Mouse (Mus musculus) T-cell, adult 2 months (primary cell): ENCODE measurements around the gene Usp4.
A peak's percentile ranks its signal among the peaks of the same experiment; 100 is the strongest.
"Not testable (repeated sequence)": the region's sequence is repeated elsewhere in the genome, so short reads cannot be mapped to it uniquely, and the experiment has no call there.

Experiments used
- DNase-seq: peaks from one replicate; pipeline ENCODE4 v3.0.0; 2022; ENCODE audit warnings: low spot score

Gene Usp4

GRCm38 (mm10) chr9:108347540-108348289, at the start of gene Usp4:
Gene Usp4, plus strand, starts transcription at chr9:108347853.
- DNase-seq, result peak; percentile 81

GRCm38 (mm10) chr9:108301853-108302252, 45.8 kb upstream of the Usp4 start:
- DNase-seq, result no peak

DNA sequence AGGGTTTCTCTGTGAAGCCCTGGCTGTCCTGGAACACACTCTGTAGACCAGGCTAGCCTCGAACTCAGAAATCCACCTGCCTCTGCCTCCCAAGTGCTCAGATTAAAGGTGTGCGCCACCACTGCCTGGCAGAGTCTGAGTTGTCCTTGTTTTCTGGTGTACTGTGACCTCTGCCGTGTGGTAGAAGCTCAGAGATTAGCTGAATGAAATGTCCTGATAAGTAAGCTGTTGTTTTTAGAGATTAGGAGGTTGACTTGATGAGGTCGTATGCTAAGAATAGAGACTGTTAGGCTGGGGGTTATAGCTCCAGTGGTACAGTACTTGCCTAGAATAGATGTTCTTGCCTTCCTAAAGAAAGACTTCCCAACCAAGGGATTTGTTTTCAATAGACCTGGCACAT, 42.9 kb upstream of the Usp4 start:
- no peak for DNase-seq

- no peak for DNase-seq
Measured at GRCm38 (mm10) chr9:108305170-108305569, 42.5 kb upstream of the Usp4 start.

DNA sequence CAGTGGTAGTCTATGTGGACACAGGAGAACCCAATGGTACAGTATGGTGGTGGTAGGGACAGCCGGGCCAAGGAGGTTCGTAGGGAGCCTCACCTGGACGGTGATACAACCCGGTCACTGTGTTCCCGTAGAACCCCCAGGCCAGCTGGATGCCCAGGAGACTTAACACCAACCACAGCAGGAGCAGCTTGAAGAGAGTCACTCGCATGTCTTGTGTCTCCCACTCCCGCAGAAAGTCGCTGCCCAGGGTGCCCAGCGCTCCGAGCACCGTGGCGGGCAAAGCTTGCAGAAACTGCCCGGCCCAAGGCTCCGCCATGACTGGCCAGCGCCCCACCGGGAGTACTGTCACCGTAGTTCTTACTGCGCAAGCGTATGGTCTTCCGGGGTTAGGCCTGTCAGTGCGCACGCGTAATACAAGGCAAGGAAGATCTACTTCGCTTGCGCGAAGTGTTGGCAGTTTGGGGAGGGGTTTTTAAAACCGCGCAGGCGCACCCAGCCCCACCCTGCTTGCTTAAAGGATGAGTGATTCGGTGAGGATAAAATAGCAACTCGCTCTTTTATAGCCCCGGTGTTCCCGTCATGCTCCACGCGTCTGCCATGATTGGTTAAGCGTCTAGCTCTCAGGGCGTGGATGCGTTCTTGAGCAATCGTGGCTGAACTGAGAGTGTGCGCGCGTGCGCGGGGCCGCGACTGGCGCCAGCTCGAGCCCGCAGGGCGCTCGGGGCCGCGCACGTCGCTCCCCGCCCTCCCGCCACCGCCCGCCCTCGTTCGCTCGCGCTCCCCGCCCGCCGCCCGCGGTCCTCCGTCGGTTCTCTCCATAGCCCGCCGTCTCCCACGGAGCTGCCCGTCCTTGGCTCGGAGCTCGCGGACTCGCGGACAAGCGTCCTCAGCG, 41.8 kb upstream of the Usp4 start, which contains the start of the genes Rhoa and Tcta:
TSS of gene Rhoa (plus strand) at position 501 of the 892 bp plus-strand sequence.
TSS of gene Tcta (minus strand) at position 532 of the 892 bp plus-strand sequence.
- DNase-seq, result peak; percentile 100

- DNase-seq, result peak; percentile 86
Measured at GRCm38 (mm10) chr9:108306571-108306980, 41.1 kb upstream of the Usp4 start.

GRCm38 (mm10) chr9:108307021-108307807, 40.4 kb upstream of the Usp4 start:
- DNase-seq, result no peak

GRCm38 (mm10) chr9:108308141-108308540, 39.5 kb upstream of the Usp4 start:
- DNase-seq, result no peak

DNA sequence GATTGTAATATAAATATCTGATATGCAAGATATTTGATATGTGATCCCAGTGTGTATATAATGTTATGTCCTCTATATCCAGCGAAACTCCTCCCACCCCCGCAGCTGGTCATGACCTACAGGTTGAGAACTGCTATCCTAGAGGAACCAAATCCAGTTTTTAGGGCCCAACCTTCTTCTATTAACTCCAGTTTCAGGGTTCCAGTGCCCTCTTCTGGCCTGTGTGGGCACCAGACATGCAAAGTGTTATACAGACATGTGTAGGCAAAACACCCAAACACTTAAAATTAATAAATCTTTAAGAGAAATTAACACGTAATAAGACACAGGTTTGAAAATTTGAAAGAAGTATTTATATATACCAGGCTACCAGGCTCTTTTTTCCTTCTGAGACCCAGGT, 30.1 kb upstream of the Usp4 start:
- DNase-seq, result no peak

DNA sequence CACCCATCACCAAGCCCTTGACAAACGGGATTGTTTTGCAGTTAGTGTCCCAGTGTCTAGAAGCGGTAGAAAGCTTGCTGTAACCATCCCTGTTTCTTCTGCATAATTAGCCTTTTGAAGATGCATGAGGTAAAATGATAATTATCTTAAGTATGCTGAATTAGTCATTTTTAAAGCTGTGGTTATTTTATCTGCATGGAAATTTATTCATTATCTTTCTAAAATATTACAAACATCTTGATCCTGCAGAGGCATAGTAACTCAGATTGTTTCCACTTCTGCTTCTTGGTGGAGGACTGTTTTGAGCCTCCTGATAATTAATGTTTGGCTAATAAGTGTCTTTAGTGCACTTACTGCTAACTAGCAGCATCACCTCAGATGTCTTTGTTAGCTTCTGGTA, 29.2 kb upstream of the Usp4 start:
- DNase-seq, result no peak

- DNase-seq, result not testable (repeated sequence)
Measured at GRCm38 (mm10) chr9:108322054-108322453, 25.6 kb upstream of the Usp4 start.

DNA sequence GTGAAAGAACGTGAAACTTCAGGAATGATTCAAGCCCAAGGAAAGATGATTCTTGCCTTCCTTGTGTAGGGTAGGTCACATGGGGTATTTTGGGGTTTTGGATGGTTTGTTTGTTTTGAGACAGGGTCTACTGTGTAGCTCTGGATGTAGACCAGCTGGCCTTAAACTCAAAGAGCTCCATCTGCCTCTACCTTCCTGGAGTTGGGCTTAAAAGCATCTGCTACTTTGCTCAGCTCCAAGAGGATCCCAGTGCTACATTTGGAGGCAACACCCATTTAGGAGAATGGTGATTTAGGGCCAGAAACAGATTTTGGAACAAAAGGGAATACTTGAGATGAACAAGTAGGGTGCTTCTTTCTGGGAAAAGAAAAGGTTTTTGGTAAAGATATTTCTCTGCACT, 22.9 kb upstream of the Usp4 start:
- no peak for DNase-seq

GRCm38 (mm10) chr9:108325811-108326210, 21.8 kb upstream of the Usp4 start:
- DNase-seq, result no peak

GRCm38 (mm10) chr9:108337848-108338550, 9.7 kb upstream of the Usp4 start:
- DNase-seq, result no peak

DNA sequence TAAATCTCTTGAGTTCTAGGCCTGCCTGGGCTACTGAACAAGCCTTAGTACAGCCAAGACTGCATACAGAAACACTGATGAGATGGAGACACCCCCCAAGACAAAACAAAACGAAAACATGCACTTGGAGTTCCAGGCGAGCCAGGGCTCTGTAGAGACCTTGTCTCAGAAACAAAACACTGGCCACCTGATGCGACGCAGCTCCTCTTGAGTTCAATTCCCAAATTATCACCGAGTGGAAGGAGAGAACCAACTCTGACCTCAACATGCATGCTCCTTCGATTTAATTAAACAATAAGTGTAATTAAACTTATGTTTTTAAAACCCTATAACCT, 9.1 kb upstream of the Usp4 start:
- DNase-seq, result peak; percentile 10

GRCm38 (mm10) chr9:108338886-108339781, 8.5 kb upstream of the Usp4 start, which contains the start of gene Gpx1:
Gene Gpx1, plus strand, starts transcription at chr9:108338903.
- peak; percentile 94 for DNase-seq

GRCm38 (mm10) chr9:108339886-108340257, 7.8 kb upstream of the Usp4 start:
- peak; percentile 12 for DNase-seq

DNA sequence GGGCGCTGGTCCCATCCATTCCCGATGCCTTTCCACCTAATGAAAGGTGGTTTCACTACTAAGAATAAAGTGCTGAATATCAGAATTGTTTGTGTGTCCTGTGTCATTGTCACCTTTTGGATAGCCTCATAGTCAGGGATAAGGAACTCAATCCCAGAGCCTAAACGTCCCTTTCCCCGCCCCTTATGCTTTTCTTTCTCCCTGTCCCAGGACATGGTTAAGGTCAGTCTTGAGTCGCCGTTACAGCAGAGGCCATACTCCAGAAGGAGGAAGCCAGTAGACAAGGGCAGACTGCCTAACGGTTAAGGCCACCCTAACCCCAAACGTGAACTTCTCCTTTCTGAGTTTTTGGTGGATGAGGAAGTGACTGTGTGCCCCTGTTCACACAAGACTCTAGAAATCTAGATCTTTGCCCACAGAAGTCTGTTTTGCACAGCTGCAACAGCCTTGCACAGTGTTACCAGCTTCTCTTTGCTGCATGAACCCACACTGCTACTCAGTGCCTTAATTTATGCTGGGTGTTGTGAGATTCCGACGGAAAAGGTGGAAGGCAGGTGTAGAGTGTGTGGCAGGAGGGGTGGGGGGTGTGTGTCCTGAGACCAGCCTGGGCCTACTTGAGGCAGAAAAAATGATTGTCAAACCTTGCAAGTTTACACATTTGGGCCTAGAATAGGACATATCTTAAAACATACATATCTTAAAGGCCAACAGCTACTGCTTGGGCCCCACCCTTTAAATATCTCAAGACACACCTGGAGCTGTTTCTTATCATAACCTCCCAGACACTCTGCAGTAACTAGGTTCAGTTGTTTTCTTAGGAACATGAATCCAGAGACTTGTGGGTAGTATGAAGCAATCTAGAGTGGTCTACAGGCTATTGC, 7.2 kb upstream of the Usp4 start:
- peak; percentile 22 for DNase-seq

DNA sequence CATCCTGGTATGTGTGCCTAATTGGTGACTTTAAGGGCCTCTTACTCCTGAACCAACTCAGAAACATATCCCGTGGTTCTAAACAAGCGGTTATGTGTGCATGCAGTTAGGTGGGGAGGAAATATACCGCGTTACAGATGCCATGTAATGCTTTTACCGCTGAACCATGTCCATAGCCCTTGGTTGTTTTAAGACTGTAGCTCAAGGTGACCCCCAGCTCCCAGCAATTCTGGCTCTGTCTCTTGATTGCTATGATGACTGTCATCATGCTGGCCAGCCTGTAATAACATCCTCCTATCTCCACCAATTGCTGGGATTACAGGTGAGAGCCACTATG, 6.5 kb upstream of the Usp4 start:
- DNase-seq, result no peak

- DNase-seq, result no peak
Measured at GRCm38 (mm10) chr9:108341801-108342200, 5.9 kb upstream of the Usp4 start.
